Mouse (Mus musculus): ENCODE data around the gene B3gnt7.

GRCm38 (mm10) chr1:86307177-86307762, 4.6 kb downstream of the B3gnt7 start:
- TF ChIP-seq CTCF (IDR thresholded peaks at IDR 0.05; ENCODE audit: low read depth) (no peak), EP300 (IDR thresholded peaks at IDR 0.05; ENCODE audit: low read depth) (no peak)

Data from liver, embryonic 14.5 days (tissue).